ENCODE assay signal across 8 mouse cellular contexts in the genomic region with DNA sequence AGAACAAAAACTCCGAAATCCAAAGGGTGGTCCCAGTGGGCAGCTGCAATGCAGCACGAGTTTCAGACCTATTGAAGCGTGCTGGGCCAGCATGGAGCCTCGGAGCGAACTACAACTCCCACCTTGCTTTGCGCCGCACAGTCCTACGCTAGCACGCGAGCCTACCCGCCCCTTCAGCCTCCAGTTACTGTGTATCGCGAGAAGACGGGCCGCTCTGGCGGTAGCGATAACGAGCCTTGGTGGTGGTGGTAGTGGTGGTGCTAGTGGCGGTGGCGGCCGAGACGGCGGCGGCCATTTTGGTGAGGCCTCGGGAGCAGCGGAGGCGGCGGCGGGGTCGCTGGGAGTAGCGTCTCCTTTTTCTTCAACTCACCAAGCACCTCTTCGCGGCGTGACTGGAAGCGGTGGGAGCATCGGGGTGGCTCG. TPM values are rescaled to one million over a fixed set of nuclear protein-coding genes. Genes with fewer than 3 reads are reported as not detected.
A peak's percentile ranks its signal among the peaks of the same experiment; 100 is the strongest.
DNase-seq lines count a peak whose midpoint lies in the region; ATAC-seq and TF ChIP-seq lines count a peak whose summit lies in the region.

A gene (plus strand): TSS at position 176 of the 423 bp plus-strand sequence.

- peak; percentile 97 for ATAC-seq in cerebellum, adult (ENCODE audit: insufficient number of reproducible peaks, low FRiP score, low TSS enrichment)
- peak; percentile 98 for ATAC-seq in forebrain, embryonic 14.5 days

- peak within 1 kb of the TSS; percentile 75 for H3K4me3 ChIP-seq in forebrain, embryonic 14.5 days (ENCODE audit: low read depth, low read length)
- peak within 1 kb of the TSS; percentile 90 for H3K4me3 ChIP-seq in lung, adult 2 months (replicated peaks; ENCODE audit: extremely low read depth, low read depth, low read length)

- intact Hi-C loops in heart, postnatal 14 days (cut with DNase I): no loop called here

- peak; percentile 94 for TF ChIP-seq POLR2A in lung, adult 2 months (IDR thresholded peaks at IDR 0.05; ENCODE audit: borderline replicate concordance, extremely low read depth, low read depth, low read length)

- H3K27me3 ChIP-seq in forebrain, embryonic 14.5 days (replicated peaks; ENCODE audit: control insufficient read depth, insufficient read depth, low read length): no peaks in the 10 kb centered on the region

- no peak for TF ChIP-seq CTCF in lung, adult 2 months (IDR thresholded peaks at IDR 0.05; ENCODE audit: insufficient read depth, low read length)

- under 1% methylated on average over 37 of the region's 37 CpGs for WGBS in forebrain, embryonic 14.5 days
- WGBS in lung, adult 2 months: under 1% methylated on average over 37 of the region's 37 CpGs

- H3K9ac ChIP-seq in forebrain, embryonic 14.5 days (ENCODE audit: low read length): peak within 1 kb of the TSS; percentile 88

- peaks cover 14% of the 10 kb centered on the region; the same call in 1 of the 2 replicates for H3K4me1 ChIP-seq in forebrain, embryonic 14.5 days (ENCODE audit: control insufficient read depth, insufficient read depth, low read length)
- H3K4me1 ChIP-seq in lung, adult 2 months (ENCODE audit: control insufficient read depth, insufficient read depth, low read length): peaks cover 10% of the 10 kb centered on the region

- peaks cover 28% of the 10 kb centered on the region for H3K36me3 ChIP-seq in forebrain, embryonic 14.5 days (ENCODE audit: control insufficient read depth, insufficient read depth, low read length)

- H3K4me2 ChIP-seq in forebrain, embryonic 14.5 days (ENCODE audit: low read length): peak within 1 kb of the TSS; percentile 61

- no peaks in the 10 kb centered on the region for H3K9me3 ChIP-seq in forebrain, embryonic 14.5 days (replicated peaks; ENCODE audit: control insufficient read depth, low read length)

- peak; percentile 98 for DNase-seq in ES-CJ7 (ENCODE audit: low read depth, low spot score)
- peak; percentile 99 for DNase-seq in forebrain, embryonic 14.5 days (ENCODE audit: low spot score)
- peak; percentile 93 to 96 for DNase-seq in heart, postnatal 14 days
- peak; percentile 93 to 96 for DNase-seq in layer of hippocampus, adult 18-20 months (ENCODE audit: low spot score in 2 of 2)
- DNase-seq in lung, adult 2 months: peak; percentile 93
- peak; percentile 97 for DNase-seq in ovary, adult 18-20 months (ENCODE audit: low spot score)
- DNase-seq in thymus, postnatal 0 days (ENCODE audit: low spot score): peak; percentile 97

- peak within 1 kb of the TSS; percentile 98 for H3K27ac ChIP-seq in forebrain, embryonic 14.5 days (ENCODE audit: low read depth, low read length)

RNA-seq across cellular contexts. Expression of the gene that starts here (rescaled TPM):
- polyA plus RNA-seq in forebrain, embryonic 14.5 days (2014; fragmentation: Nextera tagmentation; extraction: Ambion mirVana): 25.3 and 43.6 TPM in 2 replicates
- 10 to 100 TPM; 63.6 to 69.2 TPM for total RNA-seq in heart, postnatal 14 days (2021)
- total RNA-seq in layer of hippocampus, adult 18-20 months (2021): 100 to 1,000 TPM; 103 to 108 TPM
- 27.0 and 32.8 TPM in 2 replicates for polyA plus RNA-seq in lung, adult 2 months (2012; rRNA removed)
- 22.2 and 29.8 TPM in 2 replicates for polyA plus RNA-seq in thymus, postnatal 0 days (2015; fragmentation: Nextera tagmentation; extraction: Ambion mirVana)

Comparison
In these comparisons a context has a peak if more than half of its experiments do, and no peak if none do; other contexts are left out.
1. Peak in every context shown above with its lines: DNase-seq, ATAC-seq, H3K4me3 ChIP-seq and H3K27ac ChIP-seq.